Mouse (Mus musculus) midbrain, embryonic 14.5 days (tissue): ENCODE data around the gene Rgs13. TPM values are rescaled to one million over a fixed set of nuclear protein-coding genes. Genes with fewer than 3 reads are reported as not detected.
"Not testable (repeated sequence)": the region's sequence is repeated elsewhere in the genome, so short reads cannot be mapped to it uniquely, and the experiment has no call there.

Experiments
- ATAC-seq: fragments of 200-750 bp; cut with Nextera tagmentation; 2 replicates; pipeline ENCODE4 v1.8.0; 2017; ENCODE audit warnings: moderate number of reproducible peaks, moderate library complexity; ENCODE audit not compliant: low FRiP score, low TSS enrichment
- DNase-seq: peaks from one replicate; pipeline ENCODE4 v3.0.0-alpha.2; 2015
- H3K27ac ChIP-seq: fragments of 300-500 bp; sonication (generic); replicated peaks from 2 replicates; pipeline ENCODE4 v1.5.1; 2014; ENCODE audit warnings: mild to moderate bottlenecking, low read depth, low read length, moderate library complexity
- H3K27me3 ChIP-seq: fragments of 300-500 bp; sonication (generic); 2 replicates; pipeline ENCODE4 v1.6.1; 2014; ENCODE audit warnings: low read length, control low read depth, mixed read lengths; ENCODE audit not compliant: control insufficient read depth, insufficient read depth
- H3K36me3 ChIP-seq: fragments of 300-500 bp; sonication (generic); 2 replicates; pipeline ENCODE4 v1.6.1; 2014; ENCODE audit warnings: low read length, control low read depth; ENCODE audit not compliant: control insufficient read depth, insufficient read depth
- H3K4me1 ChIP-seq: fragments of 300-500 bp; sonication (generic); 2 replicates; pipeline ENCODE4 v1.6.1; 2014; ENCODE audit warnings: mild to moderate bottlenecking, antibody characterized with exemption, low read length, control low read depth; ENCODE audit not compliant: control insufficient read depth, insufficient read depth
- H3K4me2 ChIP-seq: fragments of 300-500 bp; sonication (generic); 2 replicates; pipeline ENCODE4 v1.6.1; 2014; ENCODE audit warnings: mild to moderate bottlenecking, low read length, moderate library complexity
- H3K4me3 ChIP-seq: fragments of 300-500 bp; sonication (generic); replicated peaks from 2 replicates; pipeline ENCODE4 v1.5.1; 2014; ENCODE audit warnings: low read depth, low read length
- H3K9ac ChIP-seq: fragments of 300-500 bp; sonication (generic); replicated peaks from 2 replicates; pipeline ENCODE4 v1.6.1; 2014; ENCODE audit warnings: mild to moderate bottlenecking, low read length, moderate library complexity
- H3K9me3 ChIP-seq: fragments of 300-500 bp; sonication (generic); 2 replicates; pipeline ENCODE4 v1.6.1; 2016; ENCODE audit warnings: low read length, control low read depth, mixed read lengths; ENCODE audit not compliant: control insufficient read depth
- WGBS: fragments of 180-500 bp; shearing (Covaris S2); extraction: QIAGEN DNeasy Blood & Tissue Kit; methylation state at CpG from one replicate; pipeline ENCODE4 v1.1.7; 2014; 5-methylcytosine and 5-hydroxymethylcytosine counted together
- polyA plus RNA-seq: library from polyadenylated mRNA; unstranded; fragments of >200 nt; fragmentation: Nextera tagmentation; extraction: Ambion mirVana; gene quantifications from 2 replicates; pipeline ENCODE4 v1.2.1, GENCODE M21; 2014

Rgs13 gene
- polyA plus RNA-seq, 1 experiment from 2014 or later = 1.6 TPM

- Histone ChIP-seq H3K4me2 (no peak overlapping the region), H3K9ac (no peak overlapping the region), H3K27me3 (no peaks in the 10 kb centered on the region), H3K4me3 (no peak overlapping the region), H3K4me1 (no peaks in the 10 kb centered on the region), H3K9me3 (no peaks in the 10 kb centered on the region), H3K36me3 (no peaks in the 10 kb centered on the region), H3K27ac (no peak overlapping the region)
- WGBS = 72% methylated on average over 4 of the region's 4 CpGs
- DNase-seq (no peak), ATAC-seq (no peak)
These were observed 8.3 kb downstream of the Rgs13 start for GRCm38 (mm10) chr1:144168921-144169320.

GRCm38 (mm10) chr1:144167761-144168160, 9.4 kb downstream of the Rgs13 start:
- DNase-seq (no peak), ATAC-seq (no peak)
- Histone ChIP-seq H3K4me2 (no peak overlapping the region), H3K4me3 (no peak overlapping the region), H3K4me1 (no peaks in the 10 kb centered on the region), H3K27ac (no peak overlapping the region), H3K36me3 (no peaks in the 10 kb centered on the region), H3K9ac (no peak overlapping the region), H3K9me3 (no peaks in the 10 kb centered on the region), H3K27me3 (no peaks in the 10 kb centered on the region)
- WGBS = 69% methylated on average over 1 of the region's 1 CpGs

GRCm38 (mm10) chr1:144166897-144167296, 10.3 kb downstream of the Rgs13 start:
- H3K9ac ChIP-seq = no peak overlapping the region
- no peak overlapping the region for H3K4me2 ChIP-seq
- ATAC-seq = no peak
- no peak overlapping the region for H3K4me3 ChIP-seq
- DNase-seq = no peak
- no peak overlapping the region for H3K27ac ChIP-seq
- no peaks in the 10 kb centered on the region for H3K9me3 ChIP-seq
- H3K27me3 ChIP-seq = no peaks in the 10 kb centered on the region
- H3K36me3 ChIP-seq = no peaks in the 10 kb centered on the region
- 83% methylated on average over 5 of the region's 5 CpGs for WGBS
- H3K4me1 ChIP-seq = no peaks in the 10 kb centered on the region

GRCm38 (mm10) chr1:144166275-144166674, 10.9 kb downstream of the Rgs13 start:
- ATAC-seq (no peak), DNase-seq (no peak)
- no peaks in the 10 kb centered on the region for H3K4me1 ChIP-seq
- H3K36me3 ChIP-seq = no peaks in the 10 kb centered on the region
- H3K27me3 ChIP-seq = no peaks in the 10 kb centered on the region
- no peak overlapping the region for H3K27ac ChIP-seq
- WGBS = 96% methylated on average over 2 of the region's 2 CpGs
- H3K9ac ChIP-seq = no peak overlapping the region
- no peak overlapping the region for H3K4me2 ChIP-seq
- no peaks in the 10 kb centered on the region for H3K9me3 ChIP-seq
- H3K4me3 ChIP-seq = no peak overlapping the region

- Histone ChIP-seq H3K9ac (no peak overlapping the region), H3K9me3 (no peaks in the 10 kb centered on the region), H3K27me3 (no peaks in the 10 kb centered on the region), H3K4me3 (no peak overlapping the region), H3K4me2 (no peak overlapping the region), H3K4me1 (no peaks in the 10 kb centered on the region), H3K27ac (no peak overlapping the region), H3K36me3 (no peaks in the 10 kb centered on the region)
- 61% methylated on average over 1 of the region's 1 CpGs for WGBS
- ATAC-seq = no peak
- DNase-seq = no peak
These were observed 24.6 kb downstream of the Rgs13 start for GRCm38 (mm10) chr1:144152526-144152925.

- 89% methylated on average over 1 of the region's 1 CpGs for WGBS
These were observed 25.0 kb downstream of the Rgs13 start for GRCm38 (mm10) chr1:144152184-144152525.

GRCm38 (mm10) chr1:144151401-144152183, 25.6 kb downstream of the Rgs13 start:
- H3K27ac ChIP-seq = 0 out of 2 replicates have a peak overlapping the region, but pooled peaks have one; percentile 26

More at GRCm38 (mm10) chr1:144152184-144152525, 25.0 kb downstream of the Rgs13 start:
- Histone ChIP-seq H3K9ac (no peak overlapping the region), H3K27ac (0 out of 2 replicates have a peak overlapping the region, but pooled peaks have one; percentile 26), H3K27me3 (no peaks in the 10 kb centered on the region), H3K4me2 (no peak overlapping the region), H3K4me3 (no peak overlapping the region), H3K9me3 (no peaks in the 10 kb centered on the region), H3K4me1 (no peaks in the 10 kb centered on the region), H3K36me3 (no peaks in the 10 kb centered on the region)
- peak; percentile 31; the same call in 1 of the 2 replicates for ATAC-seq
- peak; percentile 3 for DNase-seq

GRCm38 (mm10) chr1:144149997-144150396, 27.2 kb downstream of the Rgs13 start:
- Histone ChIP-seq H3K4me1 (no peaks in the 10 kb centered on the region), H3K36me3 (no peaks in the 10 kb centered on the region), H3K9ac (no peak overlapping the region), H3K27ac (no peak overlapping the region), H3K9me3 (no peaks in the 10 kb centered on the region), H3K4me3 (no peak overlapping the region), H3K4me2 (no peak overlapping the region), H3K27me3 (no peaks in the 10 kb centered on the region)
- ATAC-seq = no peak
- 79% methylated on average over 3 of the region's 3 CpGs for WGBS
- DNase-seq = no peak

More at GRCm38 (mm10) chr1:144151401-144152183, 25.6 kb downstream of the Rgs13 start:
- Histone ChIP-seq H3K4me1 (no peaks in the 10 kb centered on the region), H3K4me3 (no peak overlapping the region), H3K36me3 (no peaks in the 10 kb centered on the region), H3K9ac (no peak overlapping the region), H3K9me3 (no peaks in the 10 kb centered on the region), H3K4me2 (no peak overlapping the region), H3K27me3 (no peaks in the 10 kb centered on the region)
- WGBS = 61% methylated on average over 5 of the region's 5 CpGs
- ATAC-seq (peak; percentile 55; the same call in 1 of the 2 replicates), DNase-seq (peak; percentile 53)

GRCm38 (mm10) chr1:144141398-144141797, 35.8 kb downstream of the Rgs13 start:
- not testable (repeated sequence) for DNase-seq, H3K36me3 ChIP-seq, H3K4me1 ChIP-seq, H3K9me3 ChIP-seq, H3K9ac ChIP-seq, H3K27ac ChIP-seq, ATAC-seq, H3K4me3 ChIP-seq, H3K4me2 ChIP-seq, H3K27me3 ChIP-seq
- 75% methylated on average over 2 of the region's 2 CpGs for WGBS
